Mouse (Mus musculus) forebrain, embryonic 14.5 days (tissue): ENCODE data around the gene Tmem178b. TPM values are rescaled to one million over a fixed set of nuclear protein-coding genes. Genes with fewer than 3 reads are reported as not detected.

Experiments
- ATAC-seq: fragments of 200-750 bp; cut with Nextera tagmentation; 2 replicates; pipeline ENCODE4 v1.8.0; 2017; ENCODE audit warnings: mild to moderate bottlenecking, moderate library complexity
- DNase-seq: peaks from one replicate; pipeline ENCODE4 v3.0.0-alpha.2; 2015; ENCODE audit warnings: low spot score
- H3K27ac ChIP-seq: fragments of 300-500 bp; sonication (generic); 2 replicates; pipeline ENCODE4 v1.5.1; 2014; ENCODE audit warnings: low read depth, mild to moderate bottlenecking, control low read depth, low read length, moderate library complexity
- H3K27me3 ChIP-seq: fragments of 300-500 bp; sonication (generic); replicated peaks from 2 replicates; pipeline ENCODE4 v1.6.1; 2014; ENCODE audit warnings: low read length, control low read depth, mixed read lengths; ENCODE audit not compliant: control insufficient read depth, insufficient read depth
- H3K36me3 ChIP-seq: fragments of 300-500 bp; sonication (generic); 2 replicates; pipeline ENCODE4 v1.6.1; 2014; ENCODE audit warnings: low read length, control low read depth; ENCODE audit not compliant: control insufficient read depth, insufficient read depth
- H3K4me1 ChIP-seq: fragments of 300-500 bp; sonication (generic); 2 replicates; pipeline ENCODE4 v1.6.1; 2014; ENCODE audit warnings: antibody characterized with exemption, low read length, control low read depth; ENCODE audit not compliant: control insufficient read depth, insufficient read depth
- H3K4me2 ChIP-seq: fragments of 300-500 bp; sonication (generic); 2 replicates; pipeline ENCODE4 v1.6.1; 2014; ENCODE audit warnings: mild to moderate bottlenecking, control low read depth, low read length
- H3K4me3 ChIP-seq: fragments of 300-500 bp; sonication (generic); 2 replicates; pipeline ENCODE4 v1.5.1; 2014; ENCODE audit warnings: low read depth, low read length, control low read depth
- H3K9ac ChIP-seq: fragments of 300-500 bp; sonication (generic); 2 replicates; pipeline ENCODE4 v1.6.1; 2014; ENCODE audit warnings: mild to moderate bottlenecking, low read length, control low read depth, moderate library complexity
- H3K9me3 ChIP-seq: fragments of 300-500 bp; sonication (generic); replicated peaks from 2 replicates; pipeline ENCODE4 v1.6.1; 2016; ENCODE audit warnings: low read length, control low read depth, mixed read lengths; ENCODE audit not compliant: control insufficient read depth
- WGBS: fragments of 180-500 bp; shearing (Covaris S2); extraction: QIAGEN DNeasy Blood & Tissue Kit; methylation state at CpG from one replicate; pipeline ENCODE4 v1.1.7; 2014; 5-methylcytosine and 5-hydroxymethylcytosine counted together
- polyA plus RNA-seq: library from polyadenylated mRNA; unstranded; fragments of >200 nt; fragmentation: Nextera tagmentation; extraction: Ambion mirVana; gene quantifications from 2 replicates; pipeline ENCODE4 v1.2.1, GENCODE M21; 2014

Gene Tmem178b
- polyA plus RNA-seq, 1 experiment from 2014 or later: 18.5 TPM

GRCm38 (mm10) chr6:40217651-40218050 is 344.6 kb downstream of the Tmem178b start:
- DNase-seq: no peak
- 92% methylated on average over 3 of the region's 3 CpGs for WGBS
- Histone ChIP-seq H3K27me3 (no peaks in the 10 kb centered on the region), H3K36me3 (no peaks in the 10 kb centered on the region), H3K4me1 (no peaks in the 10 kb centered on the region), H3K27ac (no peak overlapping the region), H3K4me2 (no peak overlapping the region), H3K4me3 (no peak overlapping the region), H3K9me3 (no peaks in the 10 kb centered on the region), H3K9ac (no peak overlapping the region)
- no peak for ATAC-seq

GRCm38 (mm10) chr6:40220634-40221120 is 347.6 kb downstream of the Tmem178b start:
- H3K27me3 ChIP-seq: no peaks in the 10 kb centered on the region
- H3K27ac ChIP-seq: no peak overlapping the region
- H3K9ac ChIP-seq: no peak overlapping the region
- no peaks in the 10 kb centered on the region for H3K4me1 ChIP-seq
- no peak overlapping the region for H3K4me3 ChIP-seq
- H3K36me3 ChIP-seq: no peaks in the 10 kb centered on the region
- ATAC-seq: no peak
- no peaks in the 10 kb centered on the region for H3K9me3 ChIP-seq
- H3K4me2 ChIP-seq: no peak overlapping the region
- DNase-seq: no peak

- Histone ChIP-seq H3K4me2 (no peak overlapping the region), H3K27me3 (no peaks in the 10 kb centered on the region), H3K4me1 (no peaks in the 10 kb centered on the region), H3K36me3 (no peaks in the 10 kb centered on the region), H3K9ac (no peak overlapping the region), H3K4me3 (no peak overlapping the region), H3K9me3 (no peaks in the 10 kb centered on the region), H3K27ac (no peak overlapping the region)
- ATAC-seq (no peak), DNase-seq (peak; percentile 37)
- 73% methylated on average over 11 of the region's 11 CpGs for WGBS
Measured at GRCm38 (mm10) chr6:40225585-40226280, 352.7 kb downstream of the Tmem178b start.

GRCm38 (mm10) chr6:40228981-40229380 is 355.9 kb downstream of the Tmem178b start:
- no peaks in the 10 kb centered on the region for H3K9me3 ChIP-seq
- H3K4me2 ChIP-seq: no peak overlapping the region
- H3K9ac ChIP-seq: no peak overlapping the region
- peaks cover 1% of the 10 kb centered on the region; the same call in 1 of the 2 replicates for H3K4me1 ChIP-seq
- DNase-seq (peak; percentile 21), ATAC-seq (no peak)
- no peaks in the 10 kb centered on the region for H3K27me3 ChIP-seq
- 77% methylated on average over 2 of the region's 2 CpGs for WGBS
- no peaks in the 10 kb centered on the region for H3K36me3 ChIP-seq
- H3K4me3 ChIP-seq: no peak overlapping the region
- H3K27ac ChIP-seq: no peak overlapping the region

- WGBS: 85% methylated on average over 9 of the region's 9 CpGs
Measured at GRCm38 (mm10) chr6:40229985-40230384, 356.9 kb downstream of the Tmem178b start.

GRCm38 (mm10) chr6:40234066-40234465 is 361.0 kb downstream of the Tmem178b start:
- 45% methylated on average over 5 of the region's 5 CpGs for WGBS
- Histone ChIP-seq H3K27ac (no peak overlapping the region), H3K9me3 (no peaks in the 10 kb centered on the region), H3K9ac (no peak overlapping the region), H3K36me3 (no peaks in the 10 kb centered on the region), H3K27me3 (no peaks in the 10 kb centered on the region), H3K4me3 (no peak overlapping the region), H3K4me1 (peaks cover 6% of the 10 kb centered on the region; the same call in 1 of the 2 replicates), H3K4me2 (no peak overlapping the region)
- DNase-seq (no peak), ATAC-seq (no peak)

More at GRCm38 (mm10) chr6:40229985-40230384, 356.9 kb downstream of the Tmem178b start:
- Histone ChIP-seq H3K4me3 (no peak overlapping the region), H3K27me3 (no peaks in the 10 kb centered on the region), H3K4me1 (peaks cover 6% of the 10 kb centered on the region; the same call in 1 of the 2 replicates), H3K9ac (no peak overlapping the region), H3K36me3 (no peaks in the 10 kb centered on the region), H3K27ac (no peak overlapping the region), H3K4me2 (no peak overlapping the region), H3K9me3 (no peaks in the 10 kb centered on the region)
- DNase-seq (peak; percentile 31), ATAC-seq (no peak)

- no peaks in the 10 kb centered on the region for H3K27me3 ChIP-seq
- H3K4me3 ChIP-seq: no peak overlapping the region
- H3K9me3 ChIP-seq: no peaks in the 10 kb centered on the region
- H3K4me2 ChIP-seq: no peak overlapping the region
- no peak overlapping the region for H3K27ac ChIP-seq
- peaks cover 6% of the 10 kb centered on the region; the same call in 1 of the 2 replicates for H3K4me1 ChIP-seq
- WGBS: 43% methylated on average over 10 of the region's 10 CpGs
- no peaks in the 10 kb centered on the region for H3K36me3 ChIP-seq
- ATAC-seq (peak; percentile 57; the same call in 1 of the 2 replicates), DNase-seq (peak; percentile 81)
- no peak overlapping the region for H3K9ac ChIP-seq
Measured at GRCm38 (mm10) chr6:40235793-40236470, 362.9 kb downstream of the Tmem178b start.

GRCm38 (mm10) chr6:40236841-40237765 is 364.0 kb downstream of the Tmem178b start:
- Histone ChIP-seq H3K36me3 (no peaks in the 10 kb centered on the region), H3K27me3 (no peaks in the 10 kb centered on the region), H3K4me3 (no peak overlapping the region), H3K4me2 (no peak overlapping the region), H3K9me3 (no peaks in the 10 kb centered on the region), H3K27ac (no peak overlapping the region), H3K9ac (no peak overlapping the region), H3K4me1 (peaks cover 6% of the 10 kb centered on the region; the same call in 1 of the 2 replicates)
- 66% methylated on average over 13 of the region's 13 CpGs for WGBS
- ATAC-seq (peak; percentile 51; the same call in 1 of the 2 replicates), DNase-seq (peak; percentile 50)
